Mouse (Mus musculus) limb, embryonic 11.5 days (tissue): ENCODE data around the gene P2rx4. TPM values are rescaled to one million over a fixed set of nuclear protein-coding genes. Genes with fewer than 3 reads are reported as not detected.

ENCODE experiments used
- ATAC-seq: fragments of 200-750 bp; cut with Nextera tagmentation; 2 replicates; pipeline ENCODE4 v1.8.0; 2017; ENCODE audit warnings: low read depth; ENCODE audit not compliant: insufficient number of reproducible peaks, low FRiP score, low TSS enrichment
- DNase-seq: peaks from one replicate; pipeline ENCODE4 v3.0.0-alpha.2; 2015; ENCODE audit warnings: low spot score
- H3K27ac ChIP-seq: fragments of 300-500 bp; sonication (generic); replicated peaks from 2 replicates; pipeline ENCODE4 v1.5.1; 2014; ENCODE audit warnings: low read depth, mild to moderate bottlenecking, low read length
- H3K27me3 ChIP-seq: fragments of 300-500 bp; sonication (generic); 2 replicates; pipeline ENCODE4 v1.6.1; 2014; ENCODE audit warnings: mild to moderate bottlenecking, low read length, mixed read lengths; ENCODE audit not compliant: control insufficient read depth, insufficient read depth
- H3K36me3 ChIP-seq: fragments of 300-500 bp; sonication (generic); 2 replicates; pipeline ENCODE4 v1.6.1; 2014; ENCODE audit warnings: mild to moderate bottlenecking, low read length, moderate library complexity, mixed read lengths; ENCODE audit not compliant: control insufficient read depth, insufficient read depth
- H3K4me1 ChIP-seq: fragments of 300-500 bp; sonication (generic); 2 replicates; pipeline ENCODE4 v1.6.1; 2014; ENCODE audit warnings: low read length, mixed read lengths; ENCODE audit not compliant: control insufficient read depth, insufficient read depth
- H3K4me2 ChIP-seq: fragments of 300-500 bp; sonication (generic); 2 replicates; pipeline ENCODE4 v1.6.1; 2014; ENCODE audit warnings: low read depth, mild to moderate bottlenecking, moderate library complexity; ENCODE audit not compliant: severe bottlenecking
- H3K4me3 ChIP-seq: fragments of 300-500 bp; sonication (generic); 2 replicates; pipeline ENCODE4 v1.5.1; 2014; ENCODE audit warnings: low read depth, low read length
- H3K9ac ChIP-seq: fragments of 300-500 bp; sonication (generic); 2 replicates; pipeline ENCODE4 v1.6.1; 2014; ENCODE audit warnings: mild to moderate bottlenecking, low read length
- H3K9me3 ChIP-seq: fragments of 300-500 bp; sonication (generic); 2 replicates; pipeline ENCODE4 v1.6.1; 2016; ENCODE audit warnings: low read length; ENCODE audit not compliant: control insufficient read depth
- WGBS: fragments of 180-500 bp; shearing (Covaris S2); extraction: QIAGEN DNeasy Blood & Tissue Kit; methylation state at CpG from one replicate; pipeline ENCODE4 v1.1.7; 2014; 5-methylcytosine and 5-hydroxymethylcytosine counted together
- microRNA-seq: library from miRNA; unstranded; fragments of <30 nt; microRNA quantifications from one replicate; pipeline ENCODE4, GENCODE M21; 2016
- polyA plus RNA-seq: library from polyadenylated mRNA; unstranded; fragments of >200 nt; fragmentation: Nextera tagmentation; extraction: Ambion mirVana; gene quantifications from 2 replicates; pipeline ENCODE4 v1.2.1, GENCODE M21; 2014

P2rx4 gene
- polyA plus RNA-seq, 1 experiment from 2014 or later: 4.9 TPM

GRCm38 (mm10) chr5:122778231-122779226 lies 71.2 kb downstream of the P2rx4 start:
- Histone ChIP-seq H3K4me1 (peaks cover 7% of the 10 kb centered on the region; the same call in 1 of the 2 replicates), H3K4me3 (peak overlapping the region; percentile 84), H3K27me3 (no peaks in the 10 kb centered on the region), H3K27ac (no peak overlapping the region), H3K4me2 (peak overlapping the region; percentile 95), H3K36me3 (no peaks in the 10 kb centered on the region), H3K9ac (peak overlapping the region; percentile 88), H3K9me3 (0 out of 2 replicates have a peak, but pooled peaks cover 2% of the 10 kb centered on the region)
- ATAC-seq (peak; percentile 66), DNase-seq (peak; percentile 61)
- WGBS: 1% methylated on average over 50 of the region's 55 CpGs

Small RNAs within 50 kb of the gene (microRNA-seq; reads per million reads assigned to microRNA genes)
- gene Mir8115: not detected

Other genes with a start within 250 kb of the P2rx4 start
- 36.7 and 43.6 TPM in 2 replicates for gene Atp2a2, start 205.3 kb upstream of the P2rx4 start, polyA plus RNA-seq
- 39.6 and 41.6 TPM in 2 replicates for gene Ift81, start 93.0 kb upstream of the P2rx4 start, polyA plus RNA-seq
- gene P2rx7, start 63.6 kb upstream of the P2rx4 start, polyA plus RNA-seq: 0.32 and 0.45 TPM in 2 replicates
- 25.2 and 25.6 TPM in 2 replicates for gene Camkk2, start 71.9 kb downstream of the P2rx4 start, polyA plus RNA-seq
- gene Anapc5, start 113.8 kb downstream of the P2rx4 start, polyA plus RNA-seq: 487 and 490 TPM in 2 replicates
- gene Rnf34, start 142.5 kb downstream of the P2rx4 start, polyA plus RNA-seq: 56.2 and 57.5 TPM in 2 replicates